ENCODE assay signal across 12 mouse cellular contexts in genomic region chr7:37916762-37917439, GRCm38 (mm10).
DNase-seq lines count a peak whose midpoint lies in the region; ATAC-seq lines count a peak whose summit lies in the region.
"Had no signal": no experiment of that assay in that cellular context is flagged by ENCODE, and none has a peak within 500 bp of the region (broad histone marks: within the 10 kb centered on the region; RNA-seq: fewer than 3 reads in every experiment).

No protein-coding gene starts in this region.

- H3K4me1 ChIP-seq in embryonic facial prominence, embryonic 14.5 days (ENCODE audit: control insufficient read depth, insufficient read depth, low read length), result no peaks in the 10 kb centered on the region; the same call in 1 of the 2 replicates
- H3K4me1 ChIP-seq in midbrain, embryonic 16.5 days (ENCODE audit: control insufficient read depth, insufficient read depth, low read length), result peaks cover 3% of the 10 kb centered on the region
- H3K4me1 ChIP-seq in kidney, embryonic 15.5 days, result no peaks in the 10 kb centered on the region; the same call in 1 of the 2 replicates
- H3K4me1 ChIP-seq: liver, embryonic 13.5 days had no signal

- no peak overlapping the region for H3K9ac ChIP-seq in embryonic facial prominence, embryonic 14.5 days (ENCODE audit: low read depth, low read length)
- H3K9ac ChIP-seq in midbrain, embryonic 16.5 days (ENCODE audit: low read depth, low read length), result peak overlapping the region; percentile 3; the same call in 1 of the 2 replicates
- H3K9ac ChIP-seq in kidney, embryonic 15.5 days, result no peak overlapping the region
- H3K9ac ChIP-seq: liver, embryonic 13.5 days had no signal

- no peak overlapping the region for H3K27ac ChIP-seq in embryonic facial prominence, embryonic 14.5 days (replicated peaks; ENCODE audit: low read depth, low read length)
- peak overlapping the region; percentile 28; the same call in 1 of the 2 replicates for H3K27ac ChIP-seq in midbrain, embryonic 16.5 days (ENCODE audit: low read length)
- no peak overlapping the region for H3K27ac ChIP-seq in kidney, embryonic 15.5 days
- H3K27ac ChIP-seq: liver, embryonic 13.5 days had no signal

- no peak for ATAC-seq in embryonic facial prominence, embryonic 14.5 days (ENCODE audit: low read depth)
- no peak for ATAC-seq in midbrain, embryonic 16.5 days
- ATAC-seq in erythroid progenitor cell, adult 5-6 weeks (replicated peaks; ENCODE audit: low FRiP score, poor library complexity, severe bottlenecking), result no peak
- no peak for ATAC-seq in kidney, embryonic 15.5 days (replicated peaks; ENCODE audit: low FRiP score)
- ATAC-seq: intestine, postnatal 0 days had no signal

- peak; percentile 68 to 73 for DNase-seq in cerebellum, postnatal 10 days
- DNase-seq in cerebellum, postnatal 36 days, result no peak
- DNase-seq in layer of hippocampus, adult 11-12 months (ENCODE audit: low spot score), result peak; percentile 18
- no peak for DNase-seq in layer of hippocampus, adult 9-10 months (ENCODE audit: low spot score)
- DNase-seq in embryonic facial prominence, embryonic 14.5 days (ENCODE audit: low spot score), result peak; percentile 41
- DNase-seq: kidney, postnatal 36 days; liver, embryonic 13.5 days; lung, postnatal 10 days had no signal

- WGBS in embryonic facial prominence, embryonic 14.5 days, result 53% methylated on average over 16 of the region's 18 CpGs
- 52% methylated on average over 18 of the region's 18 CpGs for WGBS in midbrain, embryonic 16.5 days
- WGBS in kidney, embryonic 15.5 days, result 73% methylated on average over 18 of the region's 18 CpGs

- no peak overlapping the region for H3K4me2 ChIP-seq in embryonic facial prominence, embryonic 14.5 days (ENCODE audit: low read depth, low read length)
- H3K4me2 ChIP-seq in midbrain, embryonic 16.5 days (ENCODE audit: low read length), result no peak overlapping the region
- no peak overlapping the region for H3K4me2 ChIP-seq in kidney, embryonic 15.5 days
- H3K4me2 ChIP-seq: liver, embryonic 13.5 days had no signal

- H3K36me3 ChIP-seq in embryonic facial prominence, embryonic 14.5 days (ENCODE audit: control insufficient read depth, insufficient read depth, low read length), result no peaks in the 10 kb centered on the region
- no peaks in the 10 kb centered on the region for H3K36me3 ChIP-seq in midbrain, embryonic 16.5 days (ENCODE audit: control insufficient read depth, insufficient read depth, low read length)
- H3K36me3 ChIP-seq in kidney, embryonic 15.5 days, result no peaks in the 10 kb centered on the region
- H3K36me3 ChIP-seq: liver, embryonic 13.5 days had no signal

- no peak overlapping the region for H3K4me3 ChIP-seq in embryonic facial prominence, embryonic 14.5 days (ENCODE audit: low read depth, low read length)
- H3K4me3 ChIP-seq in midbrain, embryonic 16.5 days (ENCODE audit: low read depth, low read length), result no peak overlapping the region
- no peak overlapping the region for H3K4me3 ChIP-seq in kidney, embryonic 15.5 days (replicated peaks)
- H3K4me3 ChIP-seq: liver, embryonic 13.5 days had no signal

- H3K27me3 ChIP-seq in embryonic facial prominence, embryonic 14.5 days (replicated peaks; ENCODE audit: control insufficient read depth, insufficient read depth, low read length), result no peaks in the 10 kb centered on the region
- no peaks in the 10 kb centered on the region for H3K27me3 ChIP-seq in midbrain, embryonic 16.5 days (ENCODE audit: control insufficient read depth, insufficient read depth, low read depth, low read length)
- H3K27me3 ChIP-seq in kidney, embryonic 15.5 days, result no peaks in the 10 kb centered on the region
- H3K27me3 ChIP-seq: liver, embryonic 13.5 days had no signal

- H3K9me3 ChIP-seq in embryonic facial prominence, embryonic 14.5 days (ENCODE audit: control insufficient read depth, low read length), result no peaks in the 10 kb centered on the region
- no peaks in the 10 kb centered on the region for H3K9me3 ChIP-seq in midbrain, embryonic 16.5 days (replicated peaks; ENCODE audit: control insufficient read depth, low read length, poor library complexity, severe bottlenecking)
- no peaks in the 10 kb centered on the region for H3K9me3 ChIP-seq in kidney, embryonic 15.5 days (replicated peaks)
- H3K9me3 ChIP-seq: liver, embryonic 13.5 days had no signal

Comparison
In these comparisons a context has a peak if more than half of its experiments do, and no peak if none do; other contexts are left out.
1. DNase-seq: peak in cerebellum, postnatal 10 days (2 of 2), layer of hippocampus, adult 11-12 months (single experiment) and embryonic facial prominence, embryonic 14.5 days (single experiment); none in cerebellum, postnatal 36 days (0 of 2) and layer of hippocampus, adult 9-10 months (single experiment).